Mouse (Mus musculus) stomach, postnatal 0 days (tissue): ENCODE measurements at regions not wholly inside any gene's neighbourhood (a gene's known extent, or its start where the extent isn't known, plus 50 kb on each side); places are given as distances from the start of the nearest gene placed in this dataset.

ENCODE experiments used
- CTCF ChIP-seq: IDR thresholded peaks from 2 replicates; pipeline ENCODE4 v1.5.1; 2016; ENCODE audit warnings: antibody characterized with exemption, low read depth, mild to moderate bottlenecking, moderate library complexity
- EP300 ChIP-seq: optimal IDR thresholded peaks from 2 replicates; pipeline ENCODE3; 2016; ENCODE audit warnings: antibody characterized with exemption

DNA sequence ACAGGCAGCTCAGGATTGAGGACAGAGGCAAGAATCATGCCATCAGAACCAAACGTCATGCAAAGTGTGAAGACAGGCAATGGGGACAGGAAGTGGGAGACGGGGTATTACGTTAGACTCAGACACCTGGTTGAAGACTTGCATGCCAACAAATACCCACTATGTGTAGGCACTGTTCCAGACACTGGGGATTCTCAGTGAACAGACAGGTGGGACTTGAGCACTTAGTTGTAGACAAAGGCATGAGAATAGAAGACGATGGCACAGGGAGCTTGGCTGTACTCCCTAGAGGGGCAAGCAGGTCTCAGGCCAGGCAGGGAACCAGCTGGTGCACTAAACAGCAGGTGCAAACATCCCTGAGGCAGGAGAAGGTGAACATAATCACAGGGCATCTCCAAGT is 242.3 kb downstream of the Cbln1 start:
- no peak for TF ChIP-seq CTCF
- TF ChIP-seq EP300 = no peak
